Mouse (Mus musculus) cerebellum, adult 18-20 months (tissue): ENCODE data around the gene Decr2.
"Not testable (repeated sequence)": the region's sequence is repeated elsewhere in the genome, so short reads cannot be mapped to it uniquely, and the experiment has no call there.

ENCODE experiments used
- DNase-seq, 2 experiments: peaks; one replicate each; pipeline ENCODE4 v3.0.0; 2021

Decr2 gene

DNA sequence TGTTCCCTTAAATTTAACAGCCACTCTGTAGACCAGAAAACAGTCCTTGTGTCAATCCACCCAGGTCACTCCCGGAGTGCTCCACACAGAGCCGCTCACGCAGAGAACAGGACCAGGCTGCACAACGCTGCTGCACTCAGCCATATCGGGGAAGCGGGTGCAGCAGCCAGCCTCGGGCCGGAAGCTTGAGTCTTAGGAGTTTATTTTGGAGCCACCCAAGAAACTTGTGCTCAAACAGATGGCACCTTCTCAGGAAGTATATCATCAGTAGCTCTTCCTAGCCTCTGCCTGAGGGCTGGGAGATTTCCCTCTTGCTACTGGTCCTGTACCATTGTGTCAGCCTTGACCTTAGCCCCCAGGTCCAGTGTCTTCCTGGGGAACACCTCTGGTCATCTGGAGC lies 32.9 kb downstream of the Decr2 start:
- DNase-seq: peak; percentile 40 to 43

DNA sequence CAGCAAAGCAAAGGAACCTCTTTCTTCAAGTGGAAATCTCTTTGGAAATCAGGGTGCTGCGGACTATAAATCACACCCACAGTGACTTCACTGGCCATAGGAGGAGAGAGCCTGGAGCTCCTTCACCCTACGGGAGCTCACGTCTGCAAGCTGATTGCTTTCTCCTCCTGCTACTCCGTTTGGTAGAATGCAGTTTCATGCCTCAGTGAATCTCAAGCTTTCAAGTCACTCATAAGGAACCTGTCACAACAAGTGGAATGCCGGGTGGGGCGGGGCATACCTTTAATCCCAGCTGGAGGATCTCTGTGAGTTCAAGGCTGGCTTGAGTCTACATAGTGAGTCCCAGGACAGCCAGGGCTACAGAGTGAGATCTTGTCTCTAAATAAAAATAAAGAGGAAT lies 35.0 kb downstream of the Decr2 start:
- DNase-seq: no peak

DNA sequence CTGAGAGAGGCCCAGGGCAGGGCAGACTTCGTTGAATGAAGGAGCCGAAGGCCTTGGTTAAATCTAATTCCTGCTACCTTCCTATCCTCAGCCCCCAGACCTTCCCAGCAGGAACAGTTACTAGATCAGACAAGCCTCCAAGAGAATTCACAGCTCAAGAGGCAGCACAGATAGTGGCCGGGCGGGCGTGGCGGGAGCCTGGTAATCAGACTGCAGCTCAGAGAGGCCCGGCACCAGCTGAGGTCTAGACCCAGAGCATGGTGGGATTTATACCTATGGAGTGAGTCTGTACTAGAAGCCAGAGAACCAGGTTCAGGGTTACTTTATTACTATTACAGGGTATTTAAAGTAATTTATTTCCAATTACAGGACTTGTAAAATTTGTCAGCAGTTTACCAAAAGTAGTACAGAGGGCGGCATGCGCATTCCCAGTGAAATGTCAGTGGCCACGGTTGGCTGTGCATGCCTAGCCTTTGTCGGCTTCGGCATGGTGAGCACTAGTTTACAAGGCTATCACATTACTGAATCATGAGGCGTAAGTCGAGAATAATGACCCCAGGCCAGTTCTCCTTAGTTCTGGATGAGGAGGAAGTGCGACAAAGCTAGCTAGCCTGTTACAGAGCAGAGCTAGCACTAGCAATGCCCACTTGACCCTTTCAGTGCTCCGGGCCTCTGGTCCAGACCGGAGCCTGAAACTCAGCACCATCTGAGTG lies 35.8 kb downstream of the Decr2 start:
- DNase-seq: no peak

DNA sequence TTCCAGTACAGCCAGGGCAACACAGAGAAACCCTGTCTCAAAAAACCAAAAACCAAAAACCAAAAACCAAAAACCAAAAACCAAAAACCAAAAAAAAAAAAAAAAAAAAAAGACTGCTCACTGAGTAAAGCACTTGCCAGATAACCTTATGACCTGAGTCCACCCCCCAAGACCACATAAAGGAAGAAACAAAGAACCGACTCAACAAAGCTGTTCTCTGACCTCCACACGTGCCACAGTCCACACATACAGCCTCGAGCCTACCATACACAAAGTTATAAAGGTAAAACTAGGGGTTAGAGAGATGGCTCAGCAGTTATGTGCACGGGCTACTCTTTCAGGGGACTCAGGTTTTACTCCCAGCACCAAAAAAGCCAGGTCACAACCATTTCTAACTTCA lies 37.4 kb downstream of the Decr2 start:
- DNase-seq: no peak

DNA sequence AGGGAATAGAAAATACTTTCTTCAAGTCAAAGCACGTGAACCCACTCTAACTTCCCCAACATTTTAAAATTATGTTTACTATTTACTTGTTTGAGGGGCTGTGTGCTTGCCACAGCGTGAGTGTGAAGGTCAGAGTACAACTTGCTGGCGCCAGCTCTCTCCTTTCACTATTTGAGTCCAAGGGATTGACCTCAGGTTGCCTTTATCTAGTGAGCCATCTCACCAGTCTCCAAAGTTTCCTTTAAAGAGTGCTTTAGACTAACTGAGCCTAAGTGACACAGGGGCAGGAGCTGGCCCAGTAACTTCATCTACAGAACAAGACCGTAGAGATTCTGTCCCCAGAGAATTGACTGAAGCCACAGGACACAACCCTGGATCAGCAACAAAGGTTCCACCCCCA lies 38.1 kb downstream of the Decr2 start:
- no peak for DNase-seq

DNA sequence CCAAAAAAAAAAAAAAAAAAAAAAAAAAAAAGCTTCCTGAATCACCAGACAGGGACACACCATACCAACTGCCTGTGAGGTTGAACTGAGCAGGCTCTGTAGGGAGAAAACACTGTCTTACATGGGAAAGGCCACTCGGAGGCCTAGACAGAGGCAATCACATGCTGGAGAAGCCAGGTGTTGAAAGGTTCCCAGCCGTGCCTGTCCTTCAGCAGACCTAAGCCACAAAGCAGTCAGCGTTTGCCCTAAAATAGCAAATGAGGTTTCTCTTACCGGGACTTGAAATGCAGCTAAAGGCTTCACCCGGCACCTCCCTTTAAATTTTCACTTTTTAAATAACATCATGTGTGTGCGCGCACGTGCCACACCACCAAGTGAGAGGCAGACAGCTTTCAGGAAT lies 42.0 kb downstream of the Decr2 start:
- DNase-seq: no peak

DNA sequence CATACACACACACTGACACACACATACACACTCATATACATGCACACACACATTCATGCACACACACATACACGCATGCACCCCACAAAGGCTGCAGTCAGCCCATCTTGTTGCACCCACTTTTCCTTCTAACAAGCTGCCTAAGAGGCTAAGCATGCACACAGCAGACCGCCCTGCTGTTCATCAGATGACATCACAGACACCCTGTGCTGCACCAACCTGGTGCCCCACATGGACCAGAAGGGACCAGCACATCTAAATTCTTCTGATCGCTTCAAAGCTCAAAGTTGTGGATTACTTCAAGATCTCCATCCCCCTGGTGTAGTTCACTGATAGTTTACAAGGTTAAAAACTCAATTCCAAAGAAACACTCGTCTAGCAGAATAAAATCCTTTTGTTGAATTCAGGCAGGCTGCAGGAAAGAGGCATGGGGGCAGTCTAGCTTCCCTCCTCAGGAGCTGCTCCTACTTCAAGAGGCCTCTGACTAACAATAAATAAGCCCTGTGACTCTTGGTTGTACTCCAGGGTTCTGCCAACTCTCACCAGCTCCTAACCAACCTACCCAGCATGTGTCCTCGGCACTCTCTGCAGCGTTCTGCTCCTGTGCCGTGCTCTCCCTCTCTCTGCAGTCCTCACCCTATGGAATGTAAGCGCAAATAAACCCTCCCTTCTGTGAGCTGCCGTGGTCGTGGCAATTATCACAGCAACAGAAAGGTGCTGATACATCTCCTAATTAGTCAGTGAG lies 43.7 kb downstream of the Decr2 start:
- peak; percentile 62 to 76 for DNase-seq

DNA sequence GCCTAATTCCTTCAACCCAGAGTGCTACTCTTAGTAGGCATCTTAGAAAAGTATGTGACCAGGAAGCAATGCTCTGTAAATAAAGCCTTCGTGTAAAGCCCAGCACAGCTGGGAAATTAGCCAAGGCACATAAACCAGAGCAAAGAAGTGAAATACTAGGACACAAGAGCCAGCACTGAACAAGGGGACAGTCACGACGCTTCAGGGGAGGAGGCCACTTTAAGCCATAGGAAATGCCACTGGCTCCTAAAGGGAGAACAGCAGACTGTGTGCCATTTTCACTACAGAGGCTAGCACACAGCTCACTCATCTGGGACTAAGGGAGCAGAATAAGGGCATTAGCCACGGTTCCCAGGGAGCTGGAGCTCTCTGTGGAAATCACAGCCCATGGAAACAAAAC lies 44.9 kb downstream of the Decr2 start:
- no peak for DNase-seq

DNA sequence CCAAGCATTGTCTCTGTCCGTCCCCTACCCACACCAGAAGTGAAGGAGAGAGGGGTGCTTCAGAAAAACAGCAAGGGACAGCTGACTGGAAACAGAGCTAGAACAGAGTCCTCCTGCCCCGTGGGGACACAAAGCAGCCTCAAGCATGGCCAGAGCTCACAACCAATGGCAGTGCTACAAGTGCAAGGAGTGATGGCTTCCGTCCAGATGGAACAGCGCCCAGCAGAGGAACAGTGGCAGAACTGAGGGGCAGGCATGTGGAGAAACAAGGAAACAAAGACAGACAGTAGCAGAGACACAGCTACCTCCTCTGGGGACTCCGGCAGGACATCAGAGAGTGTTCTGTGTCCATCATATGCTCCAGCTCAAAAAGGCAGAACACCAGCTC lies 46.9 kb downstream of the Decr2 start:
- DNase-seq: peak; percentile 89

DNA sequence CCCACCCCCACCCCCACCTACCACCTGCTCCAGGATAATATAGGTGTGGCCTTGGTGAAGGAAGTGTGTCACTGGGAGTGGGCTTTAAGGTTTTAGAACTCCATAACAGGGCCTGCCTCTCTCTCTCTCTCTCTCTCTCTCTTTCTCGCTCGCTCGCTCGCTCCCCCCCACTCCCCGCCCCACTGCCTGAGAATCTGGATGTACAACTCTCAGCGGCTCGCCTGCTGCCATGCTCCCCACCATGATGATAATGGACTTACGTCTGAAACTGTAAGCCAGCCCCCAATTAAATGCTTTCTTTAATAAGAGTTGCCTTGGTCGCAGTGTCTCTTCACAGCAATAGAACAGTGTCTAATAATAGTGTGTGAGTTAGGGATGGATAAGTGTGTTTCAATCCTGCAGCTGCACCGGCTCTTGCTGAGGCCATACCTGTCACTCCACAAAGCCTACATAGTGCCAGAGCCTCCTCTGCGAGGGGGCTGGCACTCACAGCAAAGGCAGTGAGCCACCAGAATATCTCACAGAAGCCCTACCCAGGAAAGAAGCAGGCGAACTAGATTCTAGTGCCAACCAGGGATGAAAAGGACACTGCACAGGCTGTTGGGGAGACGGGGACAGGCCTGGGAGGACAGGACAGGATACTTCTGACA lies 47.4 kb downstream of the Decr2 start:
- peak; percentile 59 to 63 for DNase-seq

DNA sequence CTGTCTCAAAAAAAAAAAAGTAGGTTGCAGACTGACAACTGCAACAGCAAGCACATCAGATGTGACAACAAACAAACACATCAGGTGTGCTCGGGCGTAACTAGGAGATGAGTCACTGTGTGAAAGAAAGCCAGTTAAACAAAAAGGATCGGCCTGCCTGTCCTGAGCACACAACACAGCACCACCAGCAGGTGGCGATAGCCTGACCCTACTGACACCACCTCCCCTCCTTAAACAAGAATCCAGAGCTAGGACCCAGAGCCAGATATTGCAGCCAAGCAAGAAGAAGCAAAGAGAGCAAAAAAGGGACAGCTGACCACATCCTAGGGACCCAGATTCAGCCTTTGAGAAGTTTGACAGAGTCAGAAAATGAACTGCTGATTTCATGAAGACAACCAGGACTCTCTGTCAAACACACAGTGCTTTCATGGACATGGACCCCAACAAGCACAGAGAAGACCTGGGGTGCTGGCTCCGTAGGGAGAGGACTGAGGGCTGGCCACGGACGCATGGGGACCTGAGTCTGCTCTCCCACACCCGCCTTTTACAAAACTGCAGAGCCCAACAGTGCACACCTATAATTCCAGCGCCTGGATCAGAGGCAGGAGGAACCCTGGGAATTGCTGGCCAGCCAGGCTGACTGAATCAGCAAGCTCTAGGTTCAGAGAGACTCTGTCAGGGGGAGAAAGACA lies 48.9 kb downstream of the Decr2 start:
- peak; percentile 79 for DNase-seq

DNA sequence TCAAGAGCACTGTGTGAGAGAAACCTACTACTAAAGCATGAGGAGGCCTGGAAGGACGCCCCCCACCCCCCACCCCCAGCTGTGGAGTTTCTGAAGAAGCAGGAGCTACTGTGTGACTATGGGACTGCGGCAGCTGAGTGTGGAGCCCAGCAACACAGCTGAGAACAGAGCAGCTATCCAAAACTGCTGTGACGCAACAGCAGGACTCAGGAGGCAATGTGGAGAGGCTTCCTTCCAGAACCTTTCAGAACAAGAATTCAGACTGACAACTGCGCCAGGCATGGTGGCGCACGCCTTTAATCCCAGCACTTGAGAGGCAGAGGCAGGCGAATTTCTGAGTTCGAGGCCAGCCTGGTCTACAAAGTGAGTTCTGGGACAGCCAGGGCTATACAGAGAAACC lies 49.4 kb downstream of the Decr2 start:
- not testable (repeated sequence) for DNase-seq

DNA sequence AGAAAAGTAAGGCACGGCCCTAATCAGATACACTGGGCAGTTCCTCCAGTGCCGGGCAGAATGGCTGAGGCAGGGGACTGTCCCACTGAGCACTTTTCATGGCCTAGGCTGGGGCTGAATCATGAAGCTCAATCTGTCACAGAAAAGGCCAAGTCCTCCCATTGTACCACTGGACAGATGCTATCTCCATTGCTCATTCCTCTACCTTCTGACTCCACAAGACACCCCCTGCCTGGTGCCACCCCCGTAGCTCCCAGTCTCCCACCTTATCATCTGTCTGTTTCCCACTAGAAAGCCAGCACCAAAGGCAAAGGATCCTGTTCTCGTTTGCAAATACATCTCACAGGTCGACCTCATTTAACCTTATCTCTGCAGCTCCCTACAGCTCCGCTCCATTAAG lies 58.1 kb downstream of the Decr2 start:
- DNase-seq: no peak

DNA sequence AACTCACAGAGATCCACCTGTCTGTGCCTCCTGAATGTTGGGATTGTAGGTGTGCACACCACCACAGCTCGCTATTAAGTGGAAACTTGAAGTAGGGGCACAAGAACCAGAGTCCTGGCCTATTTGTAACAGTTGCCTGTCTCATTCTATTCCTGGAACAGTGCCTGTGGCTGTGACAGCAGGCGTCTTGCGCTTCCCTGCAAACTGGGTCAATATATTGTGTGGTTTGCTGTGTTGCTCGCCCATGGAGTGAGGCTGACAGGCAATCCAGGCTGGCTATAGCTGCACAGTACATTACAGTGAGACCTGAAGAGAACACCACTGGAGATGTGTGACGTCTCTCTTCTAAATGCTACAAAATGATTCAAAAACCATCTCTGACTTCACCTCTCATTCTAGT lies 58.6 kb downstream of the Decr2 start:
- DNase-seq: peak; percentile 78 to 86
